Mouse (Mus musculus) CH12.LX (cell line): Measurements from ENCODE around the gene 6030498E09Rik. TPM values are rescaled to one million over a fixed set of nuclear protein-coding genes. Genes with fewer than 3 reads are reported as not detected.

ENCODE experiments used
- DNase-seq: peaks from one replicate; pipeline ENCODE4 v3.0.0-alpha.2; 2013; ENCODE audit errors: extremely low read depth
- H3K27ac ChIP-seq: 2 replicates; pipeline ENCODE4 v1.5.1; 2012; ENCODE audit warnings: low read depth, mild to moderate bottlenecking, control low read depth, moderate library complexity; ENCODE audit not compliant: insufficient read depth
- H3K27me3 ChIP-seq: replicated peaks from 2 replicates; pipeline ENCODE3; 2012; ENCODE audit warnings: inconsistent platforms
- H3K36me3 ChIP-seq, 2 experiments: replicated peaks in 1 of 2; 2 replicates each; pipeline versions ENCODE3 to v1.6.1; 2012; ENCODE audit warnings: inconsistent platforms in 1 of 2, low read length in 1 of 2, mild to moderate bottlenecking in 1 of 2, mixed read lengths in 1 of 2, moderate library complexity in 1 of 2; ENCODE audit not compliant: control insufficient read depth in 1 of 2, insufficient read depth in 1 of 2
- H3K4me1 ChIP-seq, 2 experiments: 2 replicates each; pipeline ENCODE4 v1.6.1; 2012; ENCODE audit warnings: inconsistent platforms in 1 of 2, moderate library complexity in 1 of 2; ENCODE audit not compliant: insufficient read depth in 2 of 2, control insufficient read depth in 1 of 2
- H3K4me2 ChIP-seq: 2 replicates; pipeline ENCODE4 v1.6.1; 2012; ENCODE audit warnings: low read depth, mild to moderate bottlenecking, control low read depth; ENCODE audit not compliant: poor library complexity, insufficient read depth, severe bottlenecking
- H3K4me3 ChIP-seq, 3 experiments: fragments of 150-350 bp in 1 of 3; sonication (generic) in 1 of 3; replicated peaks in 1 of 3; 2 replicates each; pipeline versions ENCODE3 to v1.5.1; 2011 to 2012; ENCODE audit warnings: low read depth in 2 of 3, low read length in 2 of 3, mild to moderate bottlenecking in 2 of 3, moderate library complexity in 2 of 3, control low read depth in 1 of 3, improper control_type of control experiment in 1 of 3, inconsistent platforms in 1 of 3, mixed read lengths in 1 of 3; ENCODE audit not compliant: poor library complexity in 1 of 3
- H3K79me2 ChIP-seq: replicated peaks from 2 replicates; pipeline ENCODE4 v1.6.1; 2012; ENCODE audit warnings: mild to moderate bottlenecking, moderate library complexity; ENCODE audit not compliant: control insufficient read depth, poor library complexity, insufficient read depth, severe bottlenecking; ENCODE audit errors: extremely low read depth
- H3K9ac ChIP-seq: 2 replicates; pipeline ENCODE4 v1.6.1; 2012; ENCODE audit warnings: low read depth, mild to moderate bottlenecking, control low read depth, moderate library complexity; ENCODE audit not compliant: insufficient read depth
- H3K9me3 ChIP-seq: replicated peaks from 2 replicates; pipeline ENCODE3; 2012; ENCODE audit warnings: low read length, inconsistent platforms, mixed read lengths
- CHD2 ChIP-seq: IDR thresholded peaks from 2 replicates; pipeline ENCODE4 v1.6.1; 2011; ENCODE audit warnings: low read length, improper control_type of control experiment
- CTCF ChIP-seq, 2 experiments: IDR thresholded peaks in 1 of 2; conservative IDR thresholded peaks in 1 of 2; 2 replicates each; pipeline ENCODE4 v1.5.1; 2011 to 2012; ENCODE audit warnings: low read depth in 2 of 2, low read length in 2 of 2, improper control_type of control experiment in 1 of 2, inconsistent platforms in 1 of 2, mild to moderate bottlenecking in 1 of 2, moderate library complexity in 1 of 2
- E2F4 ChIP-seq: IDR thresholded peaks from 2 replicates; pipeline ENCODE4 v1.6.1; 2011; ENCODE audit warnings: low read depth, low read length, improper control_type of control experiment; ENCODE audit not compliant: insufficient replicate concordance
- ELF1 ChIP-seq: IDR thresholded peaks from 2 replicates; pipeline ENCODE4 v1.6.1; 2014; ENCODE audit warnings: low read depth, mild to moderate bottlenecking, inconsistent platforms, low read length, improper control_type of control experiment
- GABPA ChIP-seq: IDR thresholded peaks from 2 replicates; pipeline ENCODE4 v1.6.1; 2012; ENCODE audit warnings: low read depth, low read length, improper control_type of control experiment, inconsistent platforms; ENCODE audit not compliant: insufficient replicate concordance
- HCFC1 ChIP-seq: IDR thresholded peaks from 2 replicates; pipeline ENCODE4 v1.6.1; 2012; ENCODE audit warnings: low read depth, mild to moderate bottlenecking, inconsistent platforms, low read length, improper control_type of control experiment
- IRF4 ChIP-seq: IDR thresholded peaks from 2 replicates; pipeline ENCODE4 v1.6.1; 2014; ENCODE audit warnings: low read depth, mild to moderate bottlenecking, inconsistent platforms, low read length, improper control_type of control experiment
- JUN ChIP-seq: IDR thresholded peaks from 2 replicates; pipeline ENCODE4 v1.6.1; 2011; ENCODE audit warnings: low read depth, mild to moderate bottlenecking, low read length, improper control_type of control experiment, moderate library complexity; ENCODE audit not compliant: insufficient read depth
- JUND ChIP-seq: conservative IDR thresholded peaks from 2 replicates; pipeline ENCODE4 v1.6.1; 2011; ENCODE audit warnings: low read depth, low read length, improper control_type of control experiment
- KAT2A ChIP-seq: IDR thresholded peaks from 2 replicates; pipeline ENCODE4 v1.6.1; 2012; ENCODE audit warnings: low read length, improper control_type of control experiment, inconsistent platforms; ENCODE audit not compliant: insufficient replicate concordance
- MAFK ChIP-seq: IDR thresholded peaks from 2 replicates; pipeline ENCODE4 v1.6.1; 2011; ENCODE audit warnings: low read length, improper control_type of control experiment; ENCODE audit not compliant: insufficient replicate concordance
- MAX ChIP-seq: IDR thresholded peaks from 2 replicates; pipeline ENCODE4 v1.6.1; 2011; ENCODE audit warnings: low read length, improper control_type of control experiment
- MEF2A ChIP-seq: IDR thresholded peaks from 2 replicates; pipeline ENCODE4 v1.6.1; 2014; ENCODE audit warnings: low read depth, mild to moderate bottlenecking, inconsistent platforms, low read length, improper control_type of control experiment, borderline replicate concordance
- MXI1 ChIP-seq: IDR thresholded peaks from 2 replicates; pipeline ENCODE4 v1.6.1; 2011; ENCODE audit warnings: mild to moderate bottlenecking, low read depth, low read length, improper control_type of control experiment
- NRF1 ChIP-seq: IDR thresholded peaks from 2 replicates; pipeline ENCODE4 v1.6.1; 2014; ENCODE audit warnings: low read depth, mild to moderate bottlenecking, inconsistent platforms, low read length, improper control_type of control experiment, moderate library complexity
- PAX5 ChIP-seq: IDR thresholded peaks from 2 replicates; pipeline ENCODE4 v1.6.1; 2012; ENCODE audit warnings: low read length, inconsistent platforms, mixed read lengths
- POLR2A ChIP-seq: IDR thresholded peaks from 2 replicates; pipeline ENCODE4 v1.6.1; 2011; ENCODE audit warnings: low read depth, mild to moderate bottlenecking, improper control_type of control experiment, low read length
- RAD21 ChIP-seq: IDR thresholded peaks from 2 replicates; pipeline ENCODE4 v1.6.1; 2011; ENCODE audit warnings: low read depth, mild to moderate bottlenecking, low read length, improper control_type of control experiment, moderate library complexity
- RCOR1 ChIP-seq: conservative IDR thresholded peaks from 2 replicates; pipeline ENCODE4 v1.6.1; 2012; ENCODE audit warnings: low read depth, mild to moderate bottlenecking, inconsistent platforms, low read length, improper control_type of control experiment
- SIN3A ChIP-seq: IDR thresholded peaks from 2 replicates; pipeline ENCODE4 v1.6.1; 2012; ENCODE audit warnings: low read length, improper control_type of control experiment, inconsistent platforms
- SMC3 ChIP-seq: IDR thresholded peaks from 2 replicates; pipeline ENCODE4 v1.6.1; 2011; ENCODE audit warnings: low read depth, low read length, improper control_type of control experiment
- TBP ChIP-seq: conservative IDR thresholded peaks from 2 replicates; pipeline ENCODE4 v1.6.1; 2011; ENCODE audit warnings: low read depth, low read length, improper control_type of control experiment
- USF2 ChIP-seq: conservative IDR thresholded peaks from 2 replicates; pipeline ENCODE4 v1.6.1; 2011; ENCODE audit warnings: low read depth, low read length, improper control_type of control experiment
- dilution Hi-C: fragments of 300-500 bp; cut with MboI; formaldehyde crosslinking; loops from 2 replicates; pipeline ENCODE4 v1.14.3; 2020; ENCODE audit warnings: low sequenced_read_pairs; ENCODE audit not compliant: extremely low pct_unique_long_range_greater_than_20kb, extremely low pct_ligation_motif_present
- in situ Hi-C: fragments of 300-500 bp; cut with MboI; formaldehyde crosslinking; loops from 3 replicates; pipeline ENCODE4 v1.14.3; 2019; ENCODE audit warnings: low sequenced_read_pairs, low pct_ligation_motif_present, low pct_unique_long_range_greater_than_20kb, mixed read lengths
- polyA plus RNA-seq: library from polyadenylated mRNA; unstranded; fragments of >175 nt; gene quantifications from 2 replicates; pipeline ENCODE4 v1.2.1, GENCODE M21; 2012; ENCODE audit warnings: low read depth; ENCODE audit not compliant: insufficient read length
- total RNA-seq, 2 experiments: library from RNA; depleted of rRNA; stranded (reverse); fragments of 300-350 nt in 1 of 2; fragments of >200 nt in 1 of 2; gene quantifications; 2 replicates each; pipeline ENCODE4 v1.2.3; 2012 to 2014

The 6030498E09Rik gene
- total and polyA plus RNA-seq, 3 experiments, result not detected

- in situ Hi-C loops, result no loop called here
- no peak for DNase-seq
- no peak for TF ChIP-seq MAX
- TF ChIP-seq POLR2A, result no peak
- no peak for TF ChIP-seq USF2
- TF ChIP-seq KAT2A, result no peak
- TF ChIP-seq JUND, result no peak
- TF ChIP-seq IRF4, result no peak
- TF ChIP-seq CHD2, result no peak
- TF ChIP-seq TBP, result no peak
- TF ChIP-seq JUN, result no peak
- no peak for TF ChIP-seq MEF2A
- no peak for TF ChIP-seq PAX5
- TF ChIP-seq SMC3, result no peak
- no peak for TF ChIP-seq RCOR1
- no peak for TF ChIP-seq SIN3A
- no peak for TF ChIP-seq HCFC1
- no peak for TF ChIP-seq CTCF (conservative IDR thresholded peaks at IDR 0.05 in 1 of 2, IDR thresholded peaks at IDR 0.05 in 1 of 2; ENCODE audit: low read depth in 2 of 2, low read length in 2 of 2)
- no peak for TF ChIP-seq NRF1
- no peak for TF ChIP-seq GABPA
- TF ChIP-seq RAD21, result no peak
- TF ChIP-seq E2F4, result no peak
- TF ChIP-seq, all 38 proteins: peak for 0
- dilution Hi-C loops, result no loop called here
- Histone ChIP-seq H3K27me3 (no peaks in the 10 kb centered on the region), H3K9ac (no peak overlapping the region), H3K4me2 (no peak overlapping the region), H3K4me3 (no peak overlapping the region), H3K27ac (no peak overlapping the region), H3K36me3 (no peaks in the 10 kb centered on the region), H3K9me3 (no peaks in the 10 kb centered on the region), H3K4me1 (no peaks in the 10 kb centered on the region), H3K79me2 (no peaks in the 10 kb centered on the region)
These were observed 41.5 kb downstream of the 6030498E09Rik start for GRCm38 (mm10) chrX:38813934-38814333.

GRCm38 (mm10) chrX:38816841-38817240 is 44.4 kb downstream of the 6030498E09Rik start:
- Histone ChIP-seq H3K36me3 (no peaks in the 10 kb centered on the region), H3K9ac (no peak overlapping the region), H3K27ac (no peak overlapping the region), H3K4me3 (no peak overlapping the region), H3K9me3 (no peaks in the 10 kb centered on the region), H3K4me2 (no peak overlapping the region), H3K79me2 (no peaks in the 10 kb centered on the region), H3K27me3 (no peaks in the 10 kb centered on the region), H3K4me1 (no peaks in the 10 kb centered on the region)
- DNase-seq, result no peak
- in situ Hi-C loops, result no loop called here
- TF ChIP-seq MXI1, result no peak
- no peak for TF ChIP-seq MAFK
- TF ChIP-seq ELF1, result no peak
- dilution Hi-C loops, result no loop called here
